Mouse (Mus musculus) T-helper 1 cell (primary cell): ENCODE data around the gene Lmod1.
"Not testable (repeated sequence)": the region's sequence is repeated elsewhere in the genome, so short reads cannot be mapped to it uniquely, and the experiment has no call there.

Source experiments
- in situ Hi-C: fragments of 300-600 bp; cut with MboI, MseI; formaldehyde crosslinking; loops from one replicate; pipeline ENCODE4 v1.15.1; 2025; ENCODE audit warnings: high pct_unique_total_duplicates

The Lmod1 gene

DNA sequence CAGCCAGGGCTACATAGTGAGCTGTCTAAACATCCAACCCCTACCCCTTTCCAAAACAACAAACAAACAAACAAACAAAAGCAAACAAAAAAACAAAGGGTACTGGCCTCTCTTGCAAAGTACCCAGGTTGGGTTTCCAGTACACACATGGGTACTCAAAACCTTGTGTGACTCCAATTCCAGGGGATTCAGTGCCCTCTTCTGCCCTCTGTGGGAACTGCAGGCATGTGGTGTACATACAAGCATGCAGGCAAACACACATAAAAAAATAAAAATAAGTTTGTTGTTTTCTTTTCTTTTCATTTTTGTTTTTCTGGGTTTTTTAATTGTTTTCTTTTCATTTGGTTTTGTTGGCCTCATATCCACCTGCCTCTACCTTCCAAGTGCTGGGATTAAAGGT is 37.5 kb downstream of the Lmod1 start:
- in situ Hi-C loops: loop anchor here (5.0 to 10.0 kb wide), 2 partner anchors 100 to 207 kb away; no protein-coding TSS in a partner anchor

DNA sequence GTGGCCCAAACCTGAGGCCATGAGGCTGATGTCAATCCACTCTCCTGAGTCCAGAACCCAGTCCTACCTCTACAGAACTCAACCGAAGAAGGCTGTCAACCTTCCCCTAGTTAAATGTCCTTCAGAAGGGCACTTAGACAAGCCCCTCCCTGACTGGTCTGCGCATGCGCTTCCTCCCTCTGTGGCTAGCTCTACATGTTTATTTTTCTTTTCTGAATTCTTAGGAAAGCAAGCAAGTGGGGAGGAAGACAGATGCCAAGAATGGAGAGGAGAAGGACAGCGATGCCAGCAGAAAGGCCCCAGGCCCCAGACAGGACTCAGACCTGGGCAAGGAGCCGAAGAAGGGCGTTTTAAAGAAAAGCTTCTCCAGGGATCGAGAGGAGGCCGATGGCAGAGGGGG is 38.8 kb downstream of the Lmod1 start:
- in situ Hi-C loops: loop anchor here (5.0 to 10.0 kb wide), 2 partner anchors 101 to 209 kb away; no protein-coding TSS in a partner anchor

DNA sequence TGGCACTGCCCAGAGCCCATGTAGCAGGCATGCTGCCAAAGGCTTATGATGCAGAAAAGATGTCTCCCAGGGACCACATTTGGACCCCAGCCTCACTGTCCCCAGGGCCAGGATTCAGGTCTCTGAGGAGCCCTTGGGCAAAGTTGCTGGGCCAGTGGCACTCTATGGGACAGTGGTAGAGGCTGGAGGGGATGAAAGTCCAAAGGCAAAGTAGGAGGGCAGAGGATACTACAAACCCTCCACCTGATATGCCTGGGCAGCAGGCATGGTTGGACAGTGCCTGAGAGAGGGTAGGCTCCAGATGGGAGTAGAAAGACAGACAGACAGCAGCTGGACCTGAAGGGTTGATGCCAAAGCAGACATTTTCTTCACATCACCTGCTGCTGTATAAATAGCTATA is 41.8 kb downstream of the Lmod1 start:
- in situ Hi-C loops: loop anchor here (10.0 kb wide), 1 partner anchor 212 kb away; no protein-coding TSS in a partner anchor

DNA sequence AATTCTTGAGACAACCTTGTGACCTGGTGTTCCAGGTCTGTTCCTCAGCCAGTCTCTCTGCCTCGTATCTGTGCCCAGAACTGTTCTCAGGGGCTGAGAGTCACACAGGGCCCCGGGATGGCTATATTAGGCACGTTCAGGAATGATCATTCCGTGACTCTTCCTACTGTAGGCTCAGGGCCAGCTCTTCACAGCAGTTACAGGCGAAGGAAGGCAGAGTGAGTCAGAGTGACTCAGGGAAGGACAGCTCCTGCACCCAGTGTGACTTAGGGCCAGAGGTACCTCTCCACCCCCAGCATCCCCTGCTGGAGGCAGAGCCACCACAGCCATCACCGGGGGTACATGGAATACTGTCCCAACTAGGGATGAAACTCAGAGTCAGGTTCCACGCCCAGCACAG is 42.4 kb downstream of the Lmod1 start:
- in situ Hi-C loops: loop anchor here (10.0 kb wide), 1 partner anchor 212 kb away; no protein-coding TSS in a partner anchor

DNA sequence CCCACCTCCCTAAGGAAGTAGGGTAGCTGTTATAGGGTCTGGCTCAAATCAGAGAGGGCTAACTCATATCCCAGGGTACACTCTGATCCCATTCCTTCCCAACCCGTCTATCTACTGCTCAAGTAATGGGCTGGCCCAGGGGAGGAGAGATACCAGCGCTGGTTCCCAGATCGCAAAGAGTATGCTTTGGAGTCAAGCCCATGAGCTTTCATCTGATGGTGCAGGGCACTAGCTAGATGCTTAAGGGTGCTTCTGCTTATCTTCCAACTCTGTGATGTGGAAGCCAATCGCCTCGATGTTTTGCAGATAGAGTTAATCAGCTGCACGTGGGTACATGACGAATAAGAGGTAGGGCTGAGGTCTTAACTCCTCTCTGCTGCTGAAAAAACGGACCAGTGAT is 43.0 kb downstream of the Lmod1 start:
- in situ Hi-C loops: loop anchor here (10.0 kb wide), 1 partner anchor 213 kb away; no protein-coding TSS in a partner anchor

DNA sequence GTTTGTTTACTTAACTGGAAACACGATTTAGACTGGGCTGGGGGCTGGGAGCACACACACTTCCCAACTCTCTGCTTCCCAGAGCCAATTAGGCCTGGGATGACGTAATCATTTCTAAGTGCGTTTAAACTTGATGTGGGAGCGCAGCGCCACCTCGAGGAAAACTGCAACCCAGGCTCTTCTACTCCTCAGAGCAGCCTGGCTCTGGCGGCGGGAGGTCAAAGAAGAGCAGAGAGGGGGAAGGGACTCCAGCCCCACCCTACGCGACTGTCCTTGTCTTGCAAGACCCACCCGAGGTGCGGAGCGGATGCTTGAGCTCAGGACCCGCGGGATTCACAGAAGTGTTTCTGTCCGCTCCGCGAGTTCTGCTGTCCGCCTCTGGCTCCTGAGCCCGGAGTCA is 43.6 kb downstream of the Lmod1 start:
- in situ Hi-C loops: loop anchor here (10.0 kb wide), 1 partner anchor 213 kb away; no protein-coding TSS in a partner anchor

DNA sequence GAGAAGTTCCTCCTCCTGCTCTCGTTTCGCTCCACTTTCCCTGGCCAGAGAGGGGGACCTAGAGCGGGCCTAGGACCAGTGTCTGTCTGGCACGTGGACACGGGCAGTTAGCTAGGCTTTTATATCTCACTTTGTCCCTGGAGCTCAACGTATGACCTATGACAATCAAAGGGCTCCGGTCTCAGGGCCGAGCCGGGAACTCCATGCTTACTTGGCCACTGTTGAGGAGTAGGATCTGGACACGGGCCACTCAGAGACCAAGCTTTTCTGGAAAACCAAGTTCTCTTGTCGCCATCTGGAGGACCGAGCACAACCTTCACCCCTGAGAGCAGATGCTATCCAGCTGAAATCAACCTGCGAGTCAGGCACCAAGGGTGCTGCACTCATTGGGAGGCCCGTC is 44.4 kb downstream of the Lmod1 start:
- in situ Hi-C loops: loop anchor here (10.0 kb wide), 1 partner anchor 214 kb away; no protein-coding TSS in a partner anchor

DNA sequence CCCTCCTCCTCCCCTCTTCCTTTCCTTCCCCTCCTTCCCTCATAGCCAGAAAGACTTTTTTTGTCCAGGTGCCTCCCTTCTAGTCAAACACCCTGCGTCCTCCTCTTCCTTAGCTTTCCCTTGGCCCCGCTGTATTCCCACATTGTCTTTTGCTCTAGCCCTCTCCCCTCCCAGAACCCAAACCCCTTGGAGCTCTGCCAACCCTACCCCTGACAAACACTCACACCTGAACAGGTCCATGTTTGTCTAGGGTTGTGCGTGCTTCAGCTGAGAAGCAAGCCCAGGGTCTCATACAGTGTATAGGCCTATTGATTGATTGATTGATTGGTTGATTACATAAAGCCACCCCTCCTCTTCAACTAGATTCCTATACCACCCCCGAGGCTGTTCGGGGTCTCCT is 44.8 kb downstream of the Lmod1 start:
- in situ Hi-C loops: loop anchor here (10.0 kb wide), 1 partner anchor 215 kb away; no protein-coding TSS in a partner anchor

DNA sequence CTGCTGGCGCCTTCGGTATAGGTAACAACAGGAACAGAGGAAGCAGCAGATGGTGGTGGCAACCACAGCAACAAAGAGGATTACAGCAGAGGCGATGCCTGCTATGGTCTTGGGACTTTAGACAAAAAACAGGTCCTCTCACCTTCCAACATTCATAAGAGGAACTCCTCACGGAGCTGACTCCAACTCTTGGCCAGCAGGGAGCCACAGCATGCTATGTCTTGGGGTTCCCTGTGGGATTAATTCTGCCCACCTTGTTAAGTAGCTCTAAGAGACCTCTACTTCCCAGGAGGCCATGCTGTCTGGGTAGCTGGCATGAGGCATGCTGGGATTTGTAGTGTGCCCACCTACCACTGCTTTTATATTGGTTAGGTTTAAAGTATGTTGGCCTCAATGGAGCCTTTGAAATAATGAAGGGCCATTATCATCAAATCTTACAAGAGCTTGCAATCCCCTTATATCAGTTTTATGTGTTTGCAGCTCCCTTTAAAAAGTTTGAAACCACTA is 48.6 kb downstream of the Lmod1 start:
- in situ Hi-C loops: no loop called here

DNA sequence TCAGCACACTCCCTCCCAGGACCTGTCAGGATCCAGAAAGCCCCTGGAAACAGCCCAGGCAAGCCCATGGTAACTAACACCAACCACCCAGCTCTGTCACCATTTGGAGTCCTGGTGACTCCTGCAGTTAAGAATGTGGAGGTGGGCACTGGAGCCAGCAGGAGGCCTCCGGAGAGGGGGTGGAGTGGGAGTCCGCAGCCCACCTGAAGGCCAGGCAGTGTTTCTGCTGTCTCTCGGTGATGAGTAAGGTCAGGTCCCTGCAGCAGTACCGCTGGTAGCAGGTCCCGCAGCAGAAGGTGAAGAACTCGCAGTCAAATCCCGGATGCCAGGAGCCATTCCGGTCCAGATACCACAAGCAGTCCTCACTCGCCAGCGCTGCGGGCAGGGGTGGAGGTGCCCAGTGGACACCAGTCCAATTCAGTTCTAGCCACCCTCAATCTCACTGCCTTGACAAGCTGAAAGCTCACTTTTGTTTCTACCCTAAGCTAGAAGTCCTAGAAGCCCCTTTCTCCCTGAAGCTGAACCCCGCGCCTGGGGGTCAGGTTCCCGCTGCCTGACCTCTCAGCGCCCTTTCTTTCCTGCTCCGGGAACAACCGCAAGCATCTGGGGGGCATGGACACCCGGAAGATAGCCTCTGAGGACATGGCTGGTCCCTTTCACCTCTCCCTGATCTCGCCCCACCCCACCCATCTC is 49.7 kb downstream of the Lmod1 start:
- in situ Hi-C loops: no loop called here

DNA sequence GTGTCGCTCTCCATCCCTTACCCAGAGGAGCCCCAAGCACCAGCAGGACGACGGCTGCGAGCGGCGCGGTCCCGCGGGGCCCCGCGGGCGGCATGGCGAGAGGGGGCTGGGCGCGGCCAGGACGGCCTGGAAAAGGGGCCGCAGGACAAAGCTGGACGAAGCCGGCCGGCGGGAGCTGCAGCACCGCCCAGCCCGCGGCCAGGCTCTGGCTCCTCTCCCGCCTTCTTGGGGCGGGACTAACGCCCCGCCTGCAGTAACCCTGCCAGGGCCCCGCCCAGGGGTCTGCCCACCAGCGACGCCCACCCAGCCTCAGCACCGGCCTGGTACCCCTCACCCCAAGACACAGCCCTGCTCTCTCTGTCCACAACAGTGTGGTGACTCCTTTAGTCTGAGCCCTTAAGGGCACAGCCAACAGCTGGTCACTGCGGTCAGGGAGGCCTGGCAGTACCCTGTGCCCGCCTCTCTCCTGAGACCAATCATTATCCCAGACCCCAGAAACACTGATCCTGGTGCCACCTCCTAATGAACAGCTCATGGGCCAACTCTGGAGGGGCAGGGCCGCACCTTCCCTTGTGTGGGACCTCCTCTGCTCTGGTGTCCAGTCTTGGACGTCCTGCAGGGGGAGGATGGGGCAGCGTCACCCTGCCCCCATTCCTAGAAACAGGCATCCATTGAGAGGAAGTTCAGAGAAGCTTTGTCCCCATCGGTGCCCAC is 50.4 kb downstream of the Lmod1 start, which contains the start of gene Shisa4:
Gene Shisa4, minus strand, starts transcription at position 370 of the 714 bp plus-strand sequence.
- in situ Hi-C loops: no loop called here

DNA sequence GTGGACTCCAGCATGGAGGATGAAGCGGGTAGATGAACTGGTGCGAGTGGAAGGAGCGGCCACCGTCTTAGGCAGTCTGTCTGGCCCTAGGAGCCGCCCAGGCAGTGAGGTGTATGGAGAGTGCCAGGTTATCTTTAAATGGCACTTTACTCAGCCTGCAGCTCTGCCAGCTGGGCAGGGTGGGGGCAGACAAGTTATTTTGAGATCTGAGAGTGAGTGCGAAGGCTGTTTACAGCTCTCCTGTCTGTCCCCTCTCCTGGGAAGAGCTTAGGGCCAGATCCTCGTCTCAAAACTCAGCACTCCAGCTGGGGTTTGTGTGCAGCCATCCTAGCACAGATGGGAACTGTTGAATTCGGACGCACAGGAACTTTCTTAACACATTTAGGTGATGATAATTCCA is 54.0 kb downstream of the Lmod1 start:
- in situ Hi-C loops: no loop called here

DNA sequence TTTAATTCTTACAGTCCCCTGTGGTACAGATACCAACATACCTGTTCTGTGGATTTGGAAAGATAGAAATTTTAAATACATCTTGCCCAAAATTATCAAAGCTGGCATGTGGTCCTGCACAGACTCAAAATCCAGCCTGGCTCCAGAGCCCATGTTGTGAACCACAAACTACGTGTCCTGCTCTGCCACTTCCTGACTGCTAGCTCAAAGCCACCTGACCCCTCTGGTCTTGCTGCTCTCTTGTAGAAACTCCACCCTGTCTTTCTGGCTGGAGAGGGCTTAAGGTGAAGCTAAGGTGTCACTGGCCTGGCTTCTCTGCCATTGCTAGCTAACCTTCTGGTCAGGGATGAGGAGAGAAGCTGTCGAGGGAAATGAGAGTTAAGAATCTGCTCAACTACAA is 54.4 kb downstream of the Lmod1 start:
- in situ Hi-C loops: no loop called here

DNA sequence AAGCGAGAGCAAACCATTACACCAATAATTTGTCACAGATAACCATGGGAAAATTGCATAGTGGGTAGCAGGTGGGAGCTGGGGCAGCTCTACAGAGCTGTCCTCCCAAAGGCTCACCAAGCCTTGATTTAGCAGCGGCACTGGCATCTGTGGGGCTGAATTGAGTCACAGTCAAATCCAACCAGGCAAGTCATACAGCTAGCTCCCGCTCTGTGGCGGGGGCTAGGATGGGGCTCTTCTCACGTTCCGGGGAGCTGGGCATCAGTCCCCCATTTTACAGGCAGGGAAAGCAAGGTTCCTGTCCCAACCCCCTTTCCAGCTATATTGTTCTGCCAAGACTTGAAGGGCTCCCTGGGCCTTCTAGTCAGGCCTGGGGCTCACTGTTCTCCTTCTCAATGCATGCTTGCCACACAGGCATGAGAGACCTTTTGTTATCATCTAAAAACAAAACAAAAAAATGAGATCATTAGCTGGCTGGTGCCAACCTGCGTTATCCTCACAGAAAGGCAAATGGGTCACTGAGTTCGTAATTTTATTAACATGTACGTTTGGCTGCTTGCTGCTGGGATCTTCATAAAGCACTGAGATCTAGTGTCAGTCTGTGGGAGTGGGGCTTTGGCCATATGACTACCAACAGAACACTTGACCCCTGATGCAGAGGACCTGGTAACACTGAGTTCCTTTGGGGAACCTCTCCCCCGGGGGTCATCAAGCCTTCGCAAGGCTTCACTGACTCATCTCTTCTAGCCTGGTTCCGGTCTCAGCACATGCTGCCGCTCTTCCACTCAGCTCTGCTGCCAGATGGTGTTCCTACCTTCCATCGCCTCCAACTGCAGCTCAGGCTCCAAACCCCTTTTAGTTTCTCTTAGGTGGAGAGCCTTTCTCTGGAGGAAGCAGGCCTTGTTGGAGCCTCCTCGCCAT is 55.7 kb downstream of the Lmod1 start:
- in situ Hi-C loops: no loop called here

DNA sequence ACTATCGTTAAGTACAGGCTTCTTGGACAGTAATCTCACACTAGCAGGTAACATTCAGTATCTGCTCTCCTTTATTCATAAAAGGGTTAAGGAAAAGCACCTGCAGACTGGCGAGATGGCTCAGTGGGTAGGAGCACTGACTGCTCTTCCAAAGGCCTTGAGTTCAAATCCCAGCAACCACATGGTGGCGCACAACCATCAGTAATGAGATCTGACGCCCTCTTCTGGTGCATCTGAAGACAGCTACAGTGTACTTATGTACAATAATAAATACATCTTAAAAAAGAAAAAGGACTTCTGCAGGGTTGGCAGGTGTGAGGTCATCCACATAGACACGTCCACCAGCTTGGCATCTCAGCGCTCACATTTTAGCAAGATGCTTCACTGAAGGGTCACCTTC is 57.0 kb downstream of the Lmod1 start:
- in situ Hi-C loops: not testable (repeated sequence)

DNA sequence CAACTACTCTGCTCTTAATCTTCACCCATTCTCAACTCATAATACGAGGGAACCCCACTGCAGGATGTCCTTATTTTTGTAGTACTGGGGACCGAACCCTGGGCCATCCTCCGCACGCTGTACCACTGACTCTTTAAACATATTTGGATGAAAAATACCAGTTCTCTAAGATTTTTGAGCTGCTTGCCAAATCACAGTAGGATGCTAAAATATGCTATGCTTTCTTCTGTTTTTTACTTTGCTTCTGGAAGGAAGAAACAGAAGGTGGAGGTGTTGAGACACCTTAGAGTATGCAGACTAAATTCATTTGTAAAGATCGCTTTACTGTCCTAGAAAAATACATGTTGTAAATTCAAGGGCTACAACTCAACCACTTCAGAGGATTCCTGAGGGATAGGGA is 59.6 kb downstream of the Lmod1 start:
- in situ Hi-C loops: no loop called here

DNA sequence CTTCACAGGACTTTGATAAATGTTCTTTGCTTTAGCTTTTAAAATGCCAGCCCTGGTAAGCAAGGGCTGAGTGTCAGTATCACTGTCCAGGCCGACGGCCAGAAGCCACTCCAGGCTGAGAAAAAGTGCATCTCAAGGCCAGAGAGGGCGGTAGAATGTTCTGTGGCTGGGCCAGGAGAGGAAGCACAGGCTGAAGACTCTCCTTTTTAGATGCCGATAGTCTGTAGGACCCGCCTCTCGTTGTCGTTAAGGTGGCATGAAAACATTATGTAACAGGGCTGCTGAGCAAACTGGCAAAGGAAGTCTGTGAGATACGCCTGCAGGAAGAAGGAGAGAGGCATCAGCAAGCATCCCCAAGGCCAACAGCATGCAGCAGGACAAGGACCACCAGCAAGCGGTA is 60.6 kb downstream of the Lmod1 start:
- in situ Hi-C loops: no loop called here

DNA sequence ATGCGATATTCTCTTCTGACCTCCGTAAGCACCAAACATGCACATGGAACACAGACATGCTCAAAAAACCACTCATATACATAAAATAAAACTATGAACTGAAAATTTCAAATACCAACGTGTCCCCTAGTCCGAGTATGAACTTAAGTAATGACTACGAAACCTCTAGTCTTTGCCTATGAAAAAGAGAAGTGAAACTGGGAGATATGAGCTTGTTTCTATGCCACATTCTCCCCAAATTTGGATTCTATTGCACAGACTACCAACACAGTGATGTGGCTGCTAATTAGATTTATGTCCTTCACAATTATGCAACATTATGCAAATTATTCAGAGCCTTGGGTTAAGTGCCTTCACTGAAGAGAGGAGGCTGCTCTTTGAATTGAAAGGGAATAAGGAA is 74.9 kb downstream of the Lmod1 start:
- in situ Hi-C loops: no loop called here

DNA sequence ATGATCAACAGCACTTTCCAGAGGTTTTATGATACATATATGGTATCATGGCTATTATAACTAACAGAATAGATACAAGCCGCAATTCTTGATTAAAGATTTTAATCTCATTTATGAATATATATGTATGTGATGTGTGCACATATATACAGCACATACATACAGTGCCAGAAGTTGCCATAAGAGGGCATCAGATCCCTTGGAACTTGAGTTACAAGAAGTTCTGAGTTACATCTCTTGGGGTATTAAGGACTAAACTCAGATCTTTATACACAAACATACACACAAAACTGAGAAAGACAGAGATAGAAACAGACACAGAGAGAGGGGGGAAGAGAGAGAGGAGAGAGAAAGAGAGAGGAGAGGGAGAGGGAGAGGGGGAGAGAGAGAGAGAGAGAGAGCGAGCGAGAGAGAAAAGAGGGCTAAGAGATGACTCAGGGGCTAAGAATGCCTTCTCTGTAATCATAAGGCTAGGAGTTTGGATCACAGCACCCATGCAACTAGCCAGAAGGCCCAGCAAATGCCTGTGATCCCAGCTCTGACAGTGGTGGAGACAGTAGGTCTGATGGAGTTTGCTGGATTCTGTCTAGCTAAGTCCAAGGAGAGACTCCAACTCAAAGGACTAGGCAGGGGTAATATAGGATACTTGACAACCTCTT is 77.0 kb downstream of the Lmod1 start:
- in situ Hi-C loops: no loop called here

DNA sequence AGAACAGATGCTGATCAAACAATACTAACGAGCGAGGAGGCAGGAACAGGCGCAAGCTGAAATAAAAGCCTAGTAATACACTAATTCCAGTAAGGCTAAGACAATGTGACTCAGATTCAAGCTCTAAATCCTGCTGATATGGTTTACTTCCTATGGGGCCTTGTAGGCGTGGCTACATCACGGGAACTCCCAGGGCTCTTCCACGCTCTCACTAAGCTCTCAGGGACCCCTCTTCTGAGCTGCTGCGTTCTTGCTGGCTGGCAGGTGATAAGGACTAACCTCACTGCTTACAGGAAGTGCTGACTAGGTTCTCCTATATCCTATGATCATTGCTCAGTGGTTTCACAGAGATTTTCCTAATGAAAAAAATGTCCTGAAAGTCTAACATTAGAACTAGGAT is 80.7 kb downstream of the Lmod1 start:
- in situ Hi-C loops: no loop called here

DNA sequence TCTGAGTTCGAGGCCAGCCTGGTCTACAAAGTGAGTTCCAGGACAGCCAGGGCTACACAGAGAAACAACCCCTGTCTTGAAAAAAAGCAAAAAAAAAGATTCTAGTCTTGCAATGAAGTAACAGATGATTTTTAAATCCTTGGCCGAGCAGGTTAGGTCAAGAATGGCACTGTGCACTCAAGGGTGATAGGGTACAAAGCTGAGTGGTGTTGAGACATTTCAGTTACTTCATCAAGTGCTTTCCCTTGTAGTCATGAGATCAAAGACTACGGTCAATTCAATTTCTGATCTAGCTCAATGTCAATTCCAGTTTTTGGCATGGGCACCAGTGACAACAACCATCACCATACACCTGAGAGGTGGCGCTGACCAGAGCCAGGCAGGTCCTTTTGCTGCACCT is 84.4 kb downstream of the Lmod1 start:
- in situ Hi-C loops: no loop called here
